Mouse (Mus musculus) C2C12 (cell line): Measurements from ENCODE around the gene Lpin2.

Source experiments
- CTCF ChIP-seq: IDR thresholded peaks from one replicate; pipeline ENCODE4 v1.5.1; 2011; ENCODE audit not compliant: control insufficient read depth, insufficient read depth, insufficient read length
- MAX ChIP-seq: IDR thresholded peaks from one replicate; pipeline ENCODE4 v1.6.1; 2011; ENCODE audit warnings: mild to moderate bottlenecking, control low read depth
- MYOG ChIP-seq: IDR thresholded peaks from one replicate; pipeline ENCODE4 v1.6.1; 2011; ENCODE audit not compliant: control insufficient read depth, insufficient read length; ENCODE audit errors: extremely low read depth
- USF1 ChIP-seq: IDR thresholded peaks from one replicate; pipeline ENCODE4 v1.6.1; 2011; ENCODE audit warnings: low read depth, mild to moderate bottlenecking, control low read depth, moderate library complexity

DNA sequence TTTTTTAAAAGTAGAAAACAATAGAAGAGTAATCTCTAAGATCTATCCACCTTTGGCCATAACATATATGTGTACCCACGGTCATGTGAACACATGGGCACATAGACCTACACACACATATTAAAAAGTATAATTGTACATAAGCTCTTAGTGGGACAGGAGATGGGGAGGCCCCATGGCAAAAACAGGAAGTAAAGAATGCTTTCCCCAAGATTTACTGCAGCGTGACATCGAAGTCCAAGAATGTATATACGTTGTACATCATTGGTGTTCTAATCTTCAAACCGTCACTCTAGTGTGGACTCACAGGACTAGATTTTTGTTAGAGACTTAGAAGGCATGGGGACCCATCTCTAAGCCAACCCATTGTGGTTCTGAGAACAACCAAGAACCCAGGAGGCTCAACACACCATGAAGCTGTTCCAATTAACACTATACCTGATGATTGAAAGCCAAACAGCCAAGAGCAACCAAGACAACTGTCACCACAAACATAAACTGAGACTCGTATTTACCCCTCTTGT is 109.6 kb downstream of the Lpin2 start:
- TF ChIP-seq USF1 (no peak), CTCF (no peak), MAX (no peak), MYOG (no peak)
